Mouse (Mus musculus) brain, embryonic 14.5 days (tissue): ENCODE measurements at regions not wholly inside any gene's neighbourhood (a gene's known extent, or its start where the extent isn't known, plus 50 kb on each side); places are given as distances from the start of the nearest gene placed in this dataset.
A peak's percentile ranks its signal among the peaks of the same experiment; 100 is the strongest.

ENCODE experiments used
- DNase-seq: peaks from one replicate; pipeline ENCODE4 v3.0.0-alpha.2; 2011; ENCODE audit warnings: low read depth
- CTCF ChIP-seq: fragments of 200-500 bp; IDR thresholded peaks from 2 replicates; pipeline ENCODE4 v1.5.1; 2012; ENCODE audit warnings: inconsistent platforms, mild to moderate bottlenecking, moderate library complexity, borderline replicate concordance; ENCODE audit not compliant: insufficient read depth, insufficient read length; ENCODE audit errors: extremely low read depth
- POLR2A ChIP-seq: fragments of 200-500 bp; IDR thresholded peaks from 2 replicates; pipeline ENCODE4 v1.6.1; 2012; ENCODE audit warnings: mild to moderate bottlenecking, inconsistent platforms, borderline replicate concordance; ENCODE audit not compliant: poor library complexity, insufficient read depth, insufficient read length, severe bottlenecking; ENCODE audit errors: extremely low read depth

- no peak for TF ChIP-seq POLR2A
- TF ChIP-seq CTCF, result peak; percentile 94
- DNase-seq, result peak; percentile 83
These were observed 74.7 kb upstream of the Ccdc39 start for GRCm38 (mm10) chr3:33918785-33919184.

- no peak for DNase-seq
- TF ChIP-seq POLR2A (no peak), CTCF (peak; percentile 21; the same call in 1 of the 2 replicates)
These were observed 81.0 kb upstream of the Ccdc39 start for GRCm38 (mm10) chr3:33925072-33925471.

- no peak for DNase-seq
- no peak for TF ChIP-seq CTCF
- no peak for TF ChIP-seq POLR2A
These were observed 64.7 kb upstream of the Fxr1 start for GRCm38 (mm10) chr3:33955064-33955463.

GRCm38 (mm10) chr3:33955854-33956624, 63.7 kb upstream of the Fxr1 start:
- peak; percentile 85 for DNase-seq
- TF ChIP-seq CTCF (peak; percentile 83), POLR2A (no peak)

GRCm38 (mm10) chr3:33956625-33957023, 63.1 kb upstream of the Fxr1 start:
- DNase-seq, result no peak
- TF ChIP-seq CTCF, result no peak
- no peak for TF ChIP-seq POLR2A

- no peak for TF ChIP-seq CTCF
- DNase-seq, result no peak
These were observed 62.1 kb upstream of the Fxr1 start for GRCm38 (mm10) chr3:33957676-33958075.

- DNase-seq, result no peak
- TF ChIP-seq CTCF (no peak), POLR2A (no peak)
These were observed 61.5 kb upstream of the Fxr1 start for GRCm38 (mm10) chr3:33958216-33958615.

- TF ChIP-seq CTCF (no peak), POLR2A (no peak)
- peak; percentile 27 for DNase-seq
These were observed 59.5 kb upstream of the Fxr1 start for GRCm38 (mm10) chr3:33960211-33960610.

GRCm38 (mm10) chr3:33962938-33963337, 56.8 kb upstream of the Fxr1 start:
- DNase-seq, result no peak
- TF ChIP-seq POLR2A (no peak), CTCF (no peak)

GRCm38 (mm10) chr3:33967184-33967583, 52.6 kb upstream of the Fxr1 start:
- DNase-seq, result no peak
- no peak for TF ChIP-seq CTCF
- TF ChIP-seq POLR2A, result no peak
